Mouse (Mus musculus) spleen, adult 2 months (tissue): Measurements from ENCODE around the gene Zswim5.

Experiments
- CTCF ChIP-seq: fragments of 200-500 bp; IDR thresholded peaks from 2 replicates; pipeline ENCODE4 v1.5.1; 2011; ENCODE audit warnings: mild to moderate bottlenecking, inconsistent platforms; ENCODE audit not compliant: insufficient read depth, insufficient read length, insufficient replicate concordance; ENCODE audit errors: extremely low read depth
- POLR2A ChIP-seq: fragments of 200-500 bp; IDR thresholded peaks from 2 replicates; pipeline ENCODE4 v1.6.1; 2011; ENCODE audit warnings: low read depth, low read length, inconsistent platforms

DNA sequence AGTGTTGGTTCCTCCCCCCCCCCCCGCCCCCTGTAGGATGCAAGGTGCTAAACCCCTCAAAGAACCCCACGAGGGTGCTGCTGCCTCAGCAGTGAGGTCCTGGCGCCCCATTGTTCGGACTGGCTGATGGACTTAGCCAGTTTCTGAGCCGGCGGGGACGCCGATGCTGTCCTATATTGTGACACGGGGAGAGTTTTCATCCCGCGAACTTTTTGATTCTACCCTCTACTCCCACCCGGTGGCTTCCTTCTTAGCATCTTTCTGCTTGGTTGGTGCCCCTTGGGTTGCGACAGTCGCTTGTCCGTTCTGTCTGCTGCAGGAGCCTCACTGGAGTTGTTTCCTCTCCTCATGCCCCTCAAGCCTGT, 564 bp upstream of the Zswim5 start:
- TF ChIP-seq POLR2A (no peak), CTCF (no peak)
